Mouse (Mus musculus) frontal cortex, postnatal 36 days (tissue): ENCODE data around the gene 4930432K21Rik.

Experiments
- DNase-seq, 2 experiments: peaks; one replicate each; pipeline ENCODE4 v3.0.0; 2022; ENCODE audit warnings: low spot score in 2 of 2

The 4930432K21Rik gene

GRCm38 (mm10) chr8:84208381-84209380 lies 60.9 kb downstream of the 4930432K21Rik start:
- no peak for DNase-seq

- DNase-seq, result peak; percentile 84 to 90
Measured at GRCm38 (mm10) chr8:84210167-84210791, 62.5 kb downstream of the 4930432K21Rik start.

- no peak for DNase-seq
Measured at GRCm38 (mm10) chr8:84211202-84211601, 63.4 kb downstream of the 4930432K21Rik start.

- no peak for DNase-seq
Measured at GRCm38 (mm10) chr8:84211881-84212563, 64.2 kb downstream of the 4930432K21Rik start.

- DNase-seq, result no peak
Measured at GRCm38 (mm10) chr8:84213277-84213676, 65.5 kb downstream of the 4930432K21Rik start.

- DNase-seq, result no peak
Measured at GRCm38 (mm10) chr8:84217206-84217605, 69.4 kb downstream of the 4930432K21Rik start.

- DNase-seq, result no peak
Measured at GRCm38 (mm10) chr8:84218143-84218542, 70.3 kb downstream of the 4930432K21Rik start.

- DNase-seq, result no peak
Measured at GRCm38 (mm10) chr8:84220105-84220504, 72.3 kb downstream of the 4930432K21Rik start.
